Mouse (Mus musculus) kidney, postnatal 25 days (tissue): ENCODE measurements around the gene Cbl.

Experiments
- DNase-seq, 2 experiments: peaks; one replicate each; pipeline ENCODE4 v3.0.0; 2021; ENCODE audit warnings: mixed read lengths in 2 of 2

Cbl gene

DNA sequence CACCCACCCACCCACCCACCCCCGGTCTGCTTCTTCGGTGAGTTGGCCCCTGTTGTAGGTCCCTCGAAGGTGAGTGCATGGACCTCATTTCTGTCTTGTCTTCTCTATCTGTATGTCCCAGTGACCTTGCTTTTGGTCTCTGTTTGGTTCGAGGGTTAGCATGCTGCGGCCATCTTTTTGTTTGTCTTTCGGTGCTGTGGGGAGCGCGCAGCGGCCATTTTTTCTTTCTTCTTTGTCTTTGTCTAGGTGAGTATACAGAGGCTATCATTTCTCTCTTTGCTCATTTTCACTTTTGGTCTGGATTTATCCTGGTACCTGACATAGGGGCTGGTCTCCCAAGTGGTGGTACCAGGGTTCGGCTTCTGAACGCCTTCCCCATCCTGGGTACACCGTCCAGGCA, 55.0 kb downstream of the Cbl start:
- DNase-seq: no peak

DNA sequence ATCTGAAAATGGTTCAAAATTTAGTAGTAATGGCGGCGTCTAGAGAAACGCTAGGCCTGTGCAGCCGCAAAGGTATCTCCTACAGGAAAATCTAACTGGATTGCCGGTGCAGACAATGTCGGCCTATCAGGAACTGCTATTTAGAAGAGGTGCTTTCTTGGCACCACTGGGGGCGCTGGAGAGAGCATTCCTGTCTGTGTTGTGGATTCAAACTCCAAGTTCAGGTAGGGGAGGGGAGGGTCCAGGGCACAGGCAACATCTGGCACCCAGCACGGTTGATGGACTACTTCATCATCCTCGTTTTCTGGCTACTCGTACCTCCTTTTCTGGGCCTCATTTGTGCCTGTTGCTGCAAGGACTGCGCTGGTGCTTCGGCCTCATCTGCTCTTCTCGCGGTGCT, 55.5 kb downstream of the Cbl start:
- peak; percentile 46 to 59 for DNase-seq

DNA sequence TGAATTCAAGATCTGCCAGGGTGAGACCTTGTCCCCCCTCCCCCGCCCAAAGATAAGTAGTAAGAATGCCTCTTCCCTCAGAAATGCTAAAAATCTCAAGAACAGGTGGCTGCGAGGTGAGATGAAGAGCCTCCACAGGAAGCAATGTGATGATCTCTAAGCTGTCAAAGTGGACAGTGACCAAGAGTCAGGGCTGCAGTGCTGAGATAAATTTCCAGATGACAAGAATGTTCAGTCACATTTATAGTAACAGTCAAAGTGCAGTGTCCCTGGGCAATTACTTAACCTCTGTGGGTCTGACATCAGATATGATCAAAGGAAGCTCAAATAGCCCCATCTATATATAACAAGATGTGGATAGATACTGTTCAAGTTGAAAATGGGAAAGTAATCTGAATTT, 56.4 kb downstream of the Cbl start:
- no peak for DNase-seq

DNA sequence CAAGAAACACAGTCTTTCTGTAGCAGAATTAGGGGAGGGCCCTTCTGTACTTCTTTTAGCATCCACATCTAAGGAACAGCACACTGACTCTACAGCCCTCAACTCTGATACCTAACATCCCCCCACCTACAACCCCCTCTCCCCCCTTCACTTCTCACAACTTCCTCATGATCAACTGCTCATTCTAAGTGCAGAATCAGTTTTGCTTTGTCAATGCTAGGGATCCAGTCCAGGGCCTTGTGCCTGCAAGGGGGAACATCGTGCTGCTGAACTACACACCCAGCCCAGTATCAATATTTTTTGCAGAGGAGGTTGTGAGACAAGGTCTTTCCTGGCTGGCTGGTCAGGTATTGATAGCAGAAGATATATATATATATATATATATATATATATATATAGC, 57.9 kb downstream of the Cbl start:
- no peak for DNase-seq

DNA sequence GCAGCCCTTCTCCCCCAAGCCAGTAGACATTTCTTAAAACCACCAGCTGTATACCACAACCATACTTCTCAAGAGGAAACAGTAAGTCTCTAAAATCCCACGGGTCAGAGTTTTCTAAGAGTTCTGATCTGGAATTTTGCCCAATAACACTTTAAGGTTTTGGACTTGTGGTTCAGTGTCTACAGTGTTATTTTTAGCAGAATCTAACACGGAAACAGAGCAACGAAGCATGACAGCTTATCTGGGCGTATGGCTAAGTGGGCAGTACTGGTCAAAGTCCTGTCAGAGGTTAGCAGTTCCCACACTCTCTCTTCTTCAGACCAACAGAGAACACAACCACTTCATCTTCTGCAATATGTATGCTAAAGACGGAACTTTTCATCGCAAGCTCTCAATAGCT, 58.3 kb downstream of the Cbl start:
- peak; percentile 57 to 74 for DNase-seq

DNA sequence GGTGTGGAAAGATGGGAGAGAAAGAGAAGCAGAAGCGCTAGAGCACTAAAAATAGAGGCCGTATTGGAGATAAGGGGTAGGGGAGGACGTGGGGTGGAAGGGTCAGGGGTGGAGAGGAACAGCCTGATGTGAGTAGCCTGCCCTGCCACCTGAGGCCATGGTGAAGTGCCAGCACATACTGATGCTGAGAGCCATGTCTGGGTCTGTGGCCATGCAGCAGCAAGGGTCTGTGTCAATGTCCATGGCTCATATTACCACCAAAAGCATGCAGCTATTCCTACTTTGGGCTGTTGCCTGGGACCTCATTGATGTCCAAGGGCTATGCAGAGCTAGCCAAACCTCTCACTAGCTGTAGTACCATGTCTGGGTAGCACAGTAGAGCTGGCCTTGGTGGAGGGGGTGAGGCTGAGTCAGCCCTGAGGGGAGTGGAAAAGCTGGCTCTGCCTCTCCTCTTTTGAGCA, 63.1 kb downstream of the Cbl start:
- no peak for DNase-seq

DNA sequence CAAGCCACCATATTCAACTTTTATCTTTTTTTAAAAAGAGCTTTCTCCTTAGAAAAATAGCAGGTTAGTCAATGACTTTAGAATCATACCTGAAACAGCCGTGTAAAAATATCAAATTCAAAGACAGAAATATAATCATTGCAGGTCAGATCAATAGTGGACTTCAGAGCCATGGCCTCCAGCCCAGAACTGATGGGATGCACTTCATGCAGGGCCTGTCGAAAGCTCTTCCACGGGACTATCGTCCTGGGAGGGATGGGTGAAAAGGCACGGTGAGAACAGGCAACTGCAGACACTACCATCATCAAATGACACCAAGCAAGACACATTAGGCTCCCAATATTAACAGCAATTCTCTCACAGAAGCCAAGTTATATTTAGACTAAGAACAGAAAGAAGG, 64.9 kb downstream of the Cbl start:
- no peak for DNase-seq

DNA sequence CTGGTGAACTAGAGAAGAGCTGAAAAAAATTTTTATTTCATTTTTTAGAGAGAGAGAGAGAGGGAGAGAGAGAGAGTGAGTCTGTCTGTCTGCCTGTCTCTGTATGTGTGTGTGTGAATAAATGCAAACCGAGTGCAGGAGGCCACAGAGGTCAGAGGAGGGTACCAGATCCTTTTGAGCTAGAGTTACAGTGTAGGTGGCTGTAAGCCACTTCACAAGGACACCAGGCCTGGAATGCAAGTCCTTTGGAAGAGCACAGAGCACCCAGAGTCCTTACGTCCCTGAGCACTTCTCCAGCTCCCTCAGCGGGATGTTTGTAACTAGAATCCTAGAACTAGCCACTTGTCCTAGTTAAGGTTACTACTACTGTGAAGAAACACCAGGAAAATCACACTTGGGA, 74.0 kb downstream of the Cbl start:
- DNase-seq: no peak

DNA sequence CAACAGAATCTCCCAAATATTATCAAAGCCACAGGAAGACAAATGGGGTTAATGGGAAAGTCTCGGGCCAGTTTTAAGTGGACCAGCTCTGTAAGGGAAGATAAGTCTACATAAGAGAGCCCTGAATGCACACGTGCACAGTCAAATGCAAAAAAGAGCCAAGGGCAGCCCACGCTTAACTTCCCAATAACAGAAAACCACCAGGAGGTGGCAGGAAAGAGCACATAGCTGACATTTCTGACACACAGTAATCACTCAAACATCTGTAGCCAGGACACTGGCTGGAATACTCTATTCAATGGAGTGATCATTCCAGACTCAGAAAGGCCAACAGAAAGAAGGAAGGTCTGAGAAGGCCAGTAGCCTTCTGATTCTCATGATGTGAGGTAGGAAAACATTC, 86.6 kb downstream of the Cbl start:
- DNase-seq: peak in 1 of 2 experiments; percentile 51

DNA sequence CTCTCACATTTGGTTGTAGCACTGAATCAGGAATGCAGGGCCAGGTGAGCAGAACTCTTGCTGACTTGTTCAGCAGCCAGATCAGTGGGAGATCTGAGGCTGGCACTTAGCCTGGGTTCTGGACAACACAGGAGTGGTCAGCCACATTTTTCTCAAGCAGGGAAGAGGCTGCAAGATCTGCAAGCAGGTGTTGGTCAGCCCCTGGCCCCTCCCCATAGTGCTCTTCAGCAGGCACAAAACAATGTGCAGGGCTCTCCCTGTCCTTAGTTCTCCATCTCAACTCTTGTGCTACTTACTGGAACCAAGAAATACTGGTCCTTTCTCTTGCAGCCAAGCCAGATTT, 89.2 kb downstream of the Cbl start:
- peak in 1 of 2 experiments; percentile 15 for DNase-seq

DNA sequence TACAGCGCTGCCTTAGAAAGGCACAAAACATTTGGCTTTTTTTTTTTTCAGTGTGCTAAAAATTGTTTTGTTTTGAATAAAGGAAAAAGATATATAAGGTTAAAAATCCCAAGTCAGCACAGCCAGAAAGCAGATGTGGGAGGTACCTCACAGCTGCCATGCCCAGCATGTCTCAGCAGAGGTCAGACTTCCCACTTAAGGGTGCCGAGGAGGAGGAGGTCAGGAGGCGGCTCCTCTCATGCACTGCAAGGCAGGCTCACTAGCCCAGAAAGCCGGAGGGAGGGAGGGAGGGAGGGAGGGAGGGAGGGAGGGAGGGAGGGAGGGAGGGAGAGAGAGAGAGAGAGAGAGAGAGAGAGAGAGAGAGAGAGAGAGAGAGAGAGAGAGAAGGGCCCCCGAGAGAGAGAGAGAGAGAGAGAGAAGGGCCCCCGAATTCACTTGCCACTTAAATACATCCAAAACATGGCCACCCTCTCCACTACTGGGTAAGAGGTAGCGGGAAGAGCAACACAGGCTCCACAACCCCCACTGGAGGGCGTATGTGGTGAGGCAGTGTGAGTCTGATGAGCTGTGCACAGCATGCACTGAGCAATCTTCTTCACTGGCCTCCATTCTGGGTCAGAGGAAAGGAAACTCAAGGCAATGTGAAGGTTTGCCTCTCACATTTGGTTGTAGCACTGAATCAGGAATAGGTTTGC, 89.7 kb downstream of the Cbl start:
- peak; percentile 64 to 85 for DNase-seq

DNA sequence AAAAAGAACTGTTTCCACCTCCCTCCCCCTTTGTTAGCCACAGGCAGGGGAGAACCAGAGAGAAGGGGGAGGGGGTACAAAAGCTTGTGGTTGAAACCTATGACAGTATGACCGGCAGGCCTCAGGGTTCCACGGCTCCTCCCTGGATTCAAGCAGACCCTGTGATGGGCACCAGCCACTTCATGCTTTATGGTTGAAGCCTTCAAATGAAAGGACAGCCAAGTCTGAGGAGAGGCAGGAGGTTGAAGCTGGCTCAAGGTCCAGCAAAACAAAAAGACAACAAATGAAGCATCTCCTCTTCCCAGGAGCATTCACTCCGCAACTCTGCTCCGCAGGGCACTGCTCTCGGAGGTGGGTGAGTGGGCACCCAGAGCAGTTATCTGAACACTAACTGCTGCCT, 90.4 kb downstream of the Cbl start:
- no peak for DNase-seq

DNA sequence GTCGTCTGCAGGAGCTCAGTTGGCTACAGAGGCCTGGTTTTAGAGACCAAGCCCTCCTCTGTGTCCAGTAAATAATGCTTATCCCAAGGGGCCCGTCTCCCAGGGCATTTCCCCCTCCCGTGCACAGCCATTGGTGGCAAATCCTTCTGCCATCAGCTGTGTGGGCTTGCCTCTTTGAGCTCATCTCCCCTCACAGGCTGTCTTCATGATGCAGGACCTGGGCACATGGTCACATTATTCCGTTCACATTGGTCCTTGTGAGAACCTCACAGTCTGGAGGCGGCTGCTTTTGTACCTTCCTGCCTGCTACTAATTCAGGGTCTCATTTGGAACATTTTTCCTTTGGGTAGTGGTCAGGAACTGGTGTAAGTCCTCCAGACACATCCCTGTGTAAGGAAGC, 91.9 kb downstream of the Cbl start:
- DNase-seq: no peak

DNA sequence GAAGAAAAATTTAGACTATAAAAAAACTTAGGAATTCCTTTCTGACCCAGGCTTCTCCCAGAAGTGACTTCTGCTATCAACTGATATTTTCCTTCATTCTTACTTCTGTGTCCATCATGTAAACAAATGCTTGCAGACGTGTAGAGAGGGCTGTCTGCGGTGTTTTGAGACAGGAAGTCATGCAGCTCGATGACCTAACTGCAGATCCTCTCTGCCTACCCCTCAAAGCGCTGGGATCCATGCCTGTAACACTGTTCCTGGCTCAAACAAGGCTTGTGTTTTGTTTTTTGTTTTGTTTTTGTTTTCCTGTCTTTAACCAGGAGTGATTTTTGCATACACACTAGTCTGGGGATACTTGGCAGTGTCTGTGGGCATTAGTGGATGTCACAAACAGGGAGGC, 96.0 kb downstream of the Cbl start:
- no peak for DNase-seq

DNA sequence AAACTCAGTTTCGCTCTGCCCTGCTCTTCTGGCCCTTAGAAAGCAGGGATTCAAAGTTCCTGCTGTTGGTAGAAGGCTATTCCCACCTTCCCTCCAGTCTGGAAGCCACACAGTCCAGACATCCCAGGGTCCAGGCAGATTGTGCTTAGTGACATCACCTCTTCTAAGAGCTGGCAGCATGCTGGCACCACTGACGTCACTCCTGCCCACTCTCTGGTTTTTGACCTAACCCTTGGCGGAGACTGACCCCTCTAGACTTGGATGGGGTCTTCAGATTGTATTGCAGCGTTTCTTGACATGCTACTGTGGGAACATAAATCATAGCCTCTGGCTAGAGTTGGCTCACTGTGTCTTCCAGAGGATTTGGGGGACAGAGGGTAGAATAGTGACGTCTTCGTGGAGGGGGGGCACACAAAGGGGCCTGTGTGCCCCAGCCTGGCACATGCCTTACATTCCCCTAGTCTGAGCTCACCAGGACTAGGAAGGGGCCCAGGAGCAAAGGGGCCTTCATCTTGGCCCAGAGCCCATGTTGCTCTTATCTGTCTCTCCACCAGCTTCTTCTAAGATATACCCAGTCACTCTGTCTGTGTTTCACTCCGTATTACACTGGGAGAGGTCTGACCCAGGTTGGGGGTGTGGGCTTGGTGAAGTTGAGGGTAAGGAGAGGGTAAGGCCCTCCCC, 98.0 kb downstream of the Cbl start:
- DNase-seq: no peak

DNA sequence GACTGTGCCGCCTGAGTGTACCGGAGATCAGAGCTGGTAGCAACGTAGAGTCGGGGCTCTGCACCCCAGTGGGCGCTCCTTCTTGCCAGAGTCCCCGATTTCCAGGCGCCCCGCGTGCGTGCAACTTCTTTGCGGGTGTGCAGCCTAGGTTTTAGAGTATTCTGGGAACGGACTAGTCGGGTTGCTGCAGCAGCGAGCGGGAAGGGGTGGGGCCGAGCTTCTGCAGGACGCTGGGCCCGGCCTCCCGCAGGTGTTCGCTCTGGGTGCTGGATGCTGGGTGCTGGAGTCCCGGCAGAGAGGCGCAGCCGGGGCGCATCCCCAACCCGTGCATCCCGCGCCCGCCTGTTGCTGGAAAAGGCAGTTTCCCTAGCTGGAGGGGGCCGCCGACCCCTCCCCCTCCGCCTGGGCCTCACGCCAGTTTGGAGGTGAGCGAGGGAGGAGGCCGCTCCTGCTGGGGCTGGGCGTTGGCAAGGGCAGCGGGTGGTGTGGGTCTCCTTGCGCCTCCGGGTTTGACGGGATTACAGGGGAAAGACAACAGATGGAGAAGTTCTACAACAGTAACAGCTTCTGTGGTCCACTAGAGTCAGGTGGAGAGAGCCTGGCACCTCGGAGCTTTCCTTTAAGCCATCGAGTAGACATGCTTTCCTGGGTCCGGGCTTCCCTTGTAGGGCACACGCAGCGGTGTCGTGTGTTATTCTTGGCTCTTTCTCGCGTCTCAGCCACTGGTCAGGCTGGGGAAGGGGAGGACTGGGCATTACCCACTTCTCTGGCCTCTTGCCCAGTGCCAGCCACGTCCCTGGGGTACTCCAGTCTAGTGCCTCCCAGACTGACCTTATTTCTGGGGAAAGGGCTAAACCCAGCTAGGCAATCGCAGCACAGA, 98.8 kb downstream of the Cbl start:
- DNase-seq: peak; percentile 55 to 69

DNA sequence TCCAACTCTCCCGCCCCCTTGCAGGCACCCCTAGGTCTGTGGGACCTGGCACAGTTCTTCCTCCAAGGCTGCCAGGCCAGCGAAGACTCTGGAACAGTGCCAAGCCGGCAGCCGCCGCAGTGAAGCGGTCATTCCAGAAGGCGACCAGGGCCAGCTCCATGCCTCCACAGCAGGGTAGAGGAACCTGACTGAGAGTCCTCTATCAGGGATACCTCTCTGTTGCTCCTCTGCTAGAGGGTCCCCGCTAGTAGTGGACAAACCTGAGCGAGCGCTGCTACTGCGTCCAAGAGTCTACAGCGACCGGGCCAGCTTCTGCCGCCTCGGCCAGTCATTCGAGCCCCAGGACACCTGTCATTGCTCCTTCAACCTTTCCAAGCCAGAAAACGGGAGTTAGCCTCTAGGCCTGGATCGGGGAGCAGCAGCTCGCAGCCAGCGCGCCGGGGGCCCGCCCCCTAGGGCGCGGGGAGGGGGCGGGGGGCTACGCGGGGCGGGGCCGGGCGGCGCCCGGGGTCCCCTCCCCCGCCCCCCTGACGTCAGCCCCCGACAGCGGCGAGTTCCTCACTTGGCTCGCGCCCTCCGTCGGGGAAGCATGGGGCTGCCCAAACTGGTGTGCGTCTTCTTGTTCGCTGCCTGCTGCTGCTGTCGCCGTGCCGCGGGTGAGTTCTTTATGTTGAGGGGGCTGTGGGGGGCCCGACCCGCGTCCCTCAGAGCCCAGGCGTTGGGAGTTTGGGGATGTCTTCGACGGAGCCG, 99.6 kb downstream of the Cbl start, which contains the start of gene Mcam:
Gene Mcam (plus strand): TSS at position 369 of the 750 bp plus-strand sequence.
- DNase-seq: peak; percentile 83 to 87

DNA sequence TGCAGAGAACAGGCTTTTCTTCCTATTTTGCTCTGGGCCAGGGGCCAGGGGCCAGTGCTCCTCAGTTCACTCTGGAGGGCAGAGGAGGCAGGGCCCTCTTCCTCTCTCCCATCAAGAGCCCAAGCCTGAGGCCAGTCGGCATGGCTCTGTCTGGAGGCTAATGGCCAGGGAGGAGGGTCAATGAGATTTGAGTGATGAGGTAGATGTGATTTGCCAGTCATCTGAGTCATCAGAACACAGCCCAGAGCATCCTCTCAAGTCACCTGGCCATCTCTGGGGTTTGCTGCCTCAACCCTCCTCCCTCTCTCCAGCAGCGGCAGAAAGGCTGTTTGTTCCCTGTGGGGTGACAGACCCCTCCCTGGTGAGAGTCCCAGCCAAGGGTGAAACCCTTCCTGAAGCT, 100.6 kb downstream of the Cbl start:
- DNase-seq: no peak

DNA sequence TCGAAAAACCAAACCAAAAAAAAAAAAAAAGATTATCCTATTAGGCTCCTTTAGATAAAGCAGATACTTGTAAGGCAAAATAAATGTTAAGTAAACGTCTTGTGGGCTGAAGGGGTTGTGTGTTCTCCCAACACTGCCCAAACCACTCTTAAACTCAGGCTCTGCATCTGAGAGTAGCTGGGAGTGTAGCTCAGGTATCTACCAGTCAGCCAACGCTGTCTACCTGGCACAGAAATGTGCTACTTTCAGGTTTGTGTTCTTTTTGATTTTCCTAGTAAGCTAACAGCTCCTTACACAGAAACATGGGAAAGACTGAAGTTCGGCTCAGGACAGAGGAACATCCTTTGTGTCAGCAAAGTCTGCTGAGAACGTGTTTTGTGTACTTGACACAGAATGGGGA, 101.6 kb downstream of the Cbl start:
- DNase-seq: no peak

DNA sequence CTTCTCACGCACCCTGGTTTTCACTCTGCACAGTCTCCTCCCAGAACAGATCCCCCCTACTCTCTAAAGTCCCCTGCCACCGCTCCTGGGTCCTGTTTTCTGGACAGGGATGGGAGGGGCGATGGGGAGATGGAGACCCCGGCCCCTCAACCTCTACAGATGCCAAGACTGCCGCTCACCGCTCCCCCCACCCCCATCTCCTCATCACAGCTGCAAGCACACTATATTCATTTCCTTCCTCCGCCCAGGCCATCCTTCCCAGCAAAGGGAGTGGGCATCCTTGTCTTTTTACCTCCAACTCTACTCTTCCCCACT, 102.6 kb downstream of the Cbl start:
- no peak for DNase-seq

DNA sequence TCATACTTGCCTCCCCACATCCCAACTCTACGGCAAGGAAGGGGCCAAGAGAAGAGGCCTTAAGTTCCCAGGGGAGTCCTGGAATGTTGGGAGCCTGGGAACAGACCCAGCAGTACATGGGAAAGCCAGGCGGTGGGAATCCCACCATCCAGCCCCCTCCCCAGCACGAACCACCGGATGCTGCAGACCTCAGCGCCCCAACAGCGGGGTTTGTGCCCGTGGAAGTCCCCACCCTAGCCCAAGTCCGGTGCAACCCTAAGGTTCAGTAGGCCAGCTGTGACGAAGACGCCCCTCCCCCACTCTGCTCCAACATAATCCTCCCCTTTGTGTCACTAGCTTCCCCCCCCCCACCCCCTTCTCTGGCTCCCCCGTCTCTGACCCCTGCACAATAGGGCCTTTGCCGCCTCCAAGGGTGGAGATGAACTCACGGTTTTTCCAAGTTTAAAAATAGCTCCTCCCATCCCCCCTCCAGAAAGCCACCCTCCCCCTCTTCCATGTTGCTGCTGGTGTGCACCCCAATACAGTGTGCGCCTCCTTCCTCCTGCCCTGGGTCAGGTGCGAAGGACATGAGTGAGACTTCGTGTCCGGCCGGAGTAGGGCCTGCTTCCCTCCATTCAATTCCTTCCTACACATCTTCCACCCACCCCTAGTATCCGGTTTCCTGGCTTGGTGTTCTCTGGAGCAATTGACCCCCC, 103.1 kb downstream of the Cbl start:
- peak; percentile 68 to 71 for DNase-seq

DNA sequence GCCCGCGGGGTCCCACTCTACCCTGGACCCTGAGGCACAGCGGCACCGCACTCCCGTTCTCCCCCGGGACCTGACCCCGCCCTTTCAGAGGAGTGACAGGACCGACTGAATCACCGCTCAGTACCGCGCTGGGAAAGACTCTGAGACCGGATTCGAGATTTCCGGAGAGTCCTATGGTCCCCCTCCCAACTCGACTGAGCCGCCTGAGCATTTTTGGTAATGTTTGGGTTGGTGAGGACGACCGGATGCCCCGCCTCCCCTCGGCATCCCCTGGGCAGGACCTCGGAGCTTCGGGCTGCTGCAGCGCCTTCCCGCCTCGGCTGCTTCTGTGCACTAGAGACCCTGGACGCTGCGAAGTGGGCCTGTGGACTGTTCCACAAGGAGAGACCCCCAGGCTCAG, 103.8 kb downstream of the Cbl start:
- DNase-seq: peak; percentile 84 to 92
